Comparison of ENCODE assay signal across 9 mouse cellular contexts in the genomic region with DNA sequence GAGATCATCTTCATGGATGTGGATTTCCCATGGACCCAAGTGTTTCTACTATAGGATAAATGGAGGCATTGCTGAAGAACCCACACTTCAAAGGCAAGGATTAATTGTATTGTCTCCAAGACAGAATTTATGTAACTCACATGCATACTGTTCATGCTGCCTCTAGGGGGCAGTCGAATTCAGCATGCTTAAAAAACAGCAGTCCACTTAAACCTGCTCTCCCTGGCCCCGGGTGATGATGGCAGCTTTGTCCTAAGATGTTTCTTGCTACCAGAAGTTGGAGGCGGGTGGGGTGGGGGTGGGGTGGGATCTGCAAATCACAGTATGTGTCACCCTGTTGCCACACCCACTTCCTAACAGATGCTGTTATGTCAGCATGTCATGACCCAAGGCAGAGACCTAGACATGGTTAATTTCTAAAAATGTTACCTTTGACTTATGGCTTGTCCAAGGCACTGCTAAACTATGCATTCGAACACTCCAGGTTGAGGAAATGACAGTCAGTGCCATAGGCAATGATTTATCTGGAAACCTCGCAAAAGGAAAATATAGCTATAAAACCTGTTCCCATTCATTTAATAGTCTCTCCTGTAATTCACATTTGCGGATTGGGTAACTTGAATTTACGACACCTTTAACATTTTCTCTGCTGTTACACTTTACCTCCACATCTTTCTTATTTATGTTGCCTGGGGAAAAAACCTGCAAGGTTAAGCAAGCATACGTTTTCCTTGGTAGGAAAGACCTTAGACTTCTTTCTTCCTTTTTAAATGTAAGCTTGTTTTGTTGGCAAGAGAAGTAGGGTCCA.
A peak's percentile ranks its signal among the peaks of the same experiment; 100 is the strongest.
DNase-seq lines count a peak whose midpoint lies in the region; ATAC-seq and TF ChIP-seq lines count a peak whose summit lies in the region.
"Had no signal": no experiment of that assay in that cellular context is flagged by ENCODE, and none has a peak within 500 bp of the region (broad histone marks: within the 10 kb centered on the region; RNA-seq: fewer than 3 reads in every experiment).

No protein-coding gene starts in this region.

- no peak overlapping the region for H3K4me3 ChIP-seq in liver, embryonic 12.5 days
- H3K4me3 ChIP-seq in liver, postnatal 0 days (ENCODE audit: low read depth, low read length), result no peak overlapping the region

- TF ChIP-seq EP300 in liver, postnatal 0 days (IDR thresholded peaks at IDR 0.05; ENCODE audit: low read depth), result no peak

- no peak overlapping the region for H3K4me2 ChIP-seq in liver, embryonic 12.5 days
- no peak overlapping the region for H3K4me2 ChIP-seq in liver, postnatal 0 days (ENCODE audit: low read depth, low read length)

- H3K27ac ChIP-seq in liver, embryonic 12.5 days, result no peak overlapping the region
- H3K27ac ChIP-seq in liver, postnatal 0 days (ENCODE audit: low read depth), result no peak overlapping the region

- no peaks in the 10 kb centered on the region for H3K36me3 ChIP-seq in liver, embryonic 12.5 days
- no peaks in the 10 kb centered on the region for H3K36me3 ChIP-seq in liver, postnatal 0 days (replicated peaks; ENCODE audit: insufficient read depth, low read length)
- H3K36me3 ChIP-seq: G1E had no signal

- no peaks in the 10 kb centered on the region for H3K27me3 ChIP-seq in liver, embryonic 12.5 days (replicated peaks)
- H3K27me3 ChIP-seq in liver, postnatal 0 days (ENCODE audit: insufficient read depth, low read length), result no peaks in the 10 kb centered on the region

- TF ChIP-seq CTCF in liver, postnatal 0 days (IDR thresholded peaks at IDR 0.05; ENCODE audit: low read depth), result peak; percentile 43

- WGBS in liver, embryonic 12.5 days (ENCODE audit: insufficient replicate concordance), result 52% methylated on average over 8 of the region's 8 CpGs
- 55% methylated on average over 8 of the region's 8 CpGs for WGBS in liver, postnatal 0 days (ENCODE audit: insufficient replicate concordance)

- no peaks in the 10 kb centered on the region for H3K4me1 ChIP-seq in liver, embryonic 12.5 days
- no peaks in the 10 kb centered on the region for H3K4me1 ChIP-seq in liver, postnatal 0 days (ENCODE audit: insufficient read depth)

- no peaks in the 10 kb centered on the region for H3K9me3 ChIP-seq in liver, embryonic 12.5 days (replicated peaks)
- no peaks in the 10 kb centered on the region for H3K9me3 ChIP-seq in liver, postnatal 0 days (ENCODE audit: low read length)

- peak; percentile 2 for DNase-seq in cerebellum, adult 8-10 months
- DNase-seq in cerebellum, adult 11-12 months, result no peak
- DNase-seq in liver, result peak; percentile 12
- DNase-seq in cerebellum, postnatal 25 days, result peak; percentile 11 to 37
- no peak for DNase-seq in liver, postnatal 0 days
- DNase-seq in layer of hippocampus, adult 8-10 months (ENCODE audit: low spot score in 2 of 2), result no peak

- H3K9ac ChIP-seq in liver, embryonic 12.5 days, result no peak overlapping the region
- H3K9ac ChIP-seq in liver, postnatal 0 days (replicated peaks), result no peak overlapping the region

- ATAC-seq in liver, embryonic 12.5 days, result no peak
- no peak for ATAC-seq in liver, postnatal 0 days
- no peak for ATAC-seq in megakaryocyte progenitor cell, adult 5-6 weeks (replicated peaks; ENCODE audit: poor library complexity)

Comparison
In these comparisons a context has a peak if more than half of its experiments do, and no peak if none do; other contexts are left out.
1. DNase-seq: peak in cerebellum, adult 8-10 months (single experiment), liver (single experiment) and cerebellum, postnatal 25 days (2 of 2); none in cerebellum, adult 11-12 months (single experiment), liver, postnatal 0 days (single experiment) and layer of hippocampus, adult 8-10 months (0 of 2).